Mouse (Mus musculus): ENCODE data around the gene Hyal2. TPM values are rescaled to one million over a fixed set of nuclear protein-coding genes. Genes with fewer than 3 reads are reported as not detected.

Gene Hyal2
- total and polyA plus RNA-seq, 3 experiments, result 40.2 to 43.6 (median 40.8) TPM

DNA sequence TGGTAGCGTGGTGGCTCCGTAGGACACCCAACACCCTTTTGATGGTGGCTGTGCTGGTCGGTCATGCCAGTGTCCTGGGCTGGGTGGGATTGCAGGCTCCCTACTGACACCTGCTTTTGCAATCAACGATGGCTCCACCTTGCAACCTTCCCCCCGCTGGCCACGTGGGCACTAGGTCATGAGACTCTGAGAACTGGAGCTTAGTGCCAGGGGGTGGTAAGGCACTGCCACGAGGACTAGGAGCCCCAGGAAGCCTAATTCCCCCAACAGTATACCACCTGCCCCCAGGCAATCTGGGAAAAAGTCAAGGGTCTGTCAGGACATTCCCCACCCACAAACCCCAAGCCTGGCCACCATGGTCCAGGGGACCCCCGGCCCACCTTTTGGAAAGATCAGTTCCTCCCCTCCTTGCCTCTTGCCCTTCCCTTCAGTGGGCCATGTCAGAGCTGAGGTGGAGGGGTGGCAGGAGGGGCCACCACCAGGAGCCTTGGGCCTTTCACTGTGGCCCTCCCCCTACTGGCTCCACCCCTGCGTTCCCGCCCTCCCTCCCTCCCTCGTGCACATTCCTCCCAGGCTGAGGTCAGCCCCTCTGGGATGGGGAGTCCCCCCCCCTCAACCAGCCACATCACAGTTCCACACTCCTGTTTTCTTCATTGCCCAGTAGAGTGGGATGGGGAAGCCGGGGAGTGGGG lies 41.1 kb downstream of the Hyal2 start, which contains the start of gene Sema3b:
Gene Sema3b, minus strand, starts transcription at position 489 of the 692 bp plus-strand sequence.
- no peak for DNase-seq
- Histone ChIP-seq H3K27ac (peak within 1 kb of the TSS; percentile 64), H3K36me3 (ENCODE audit: control insufficient read depth, insufficient read depth, low read length) (no peaks in the 10 kb centered on the region), H3K27me3 (ENCODE audit: control insufficient read depth, insufficient read depth, low read length) (no peaks in the 10 kb centered on the region), H3K9ac (ENCODE audit: low read depth, low read length) (peak within 1 kb of the TSS; percentile 38; the same call in 1 of the 2 replicates), H3K4me1 (ENCODE audit: control insufficient read depth, insufficient read depth, low read length) (peaks cover 13% of the 10 kb centered on the region), H3K79me2 (replicated peaks; ENCODE audit: control insufficient read depth, insufficient read depth, low read length) (no peaks in the 10 kb centered on the region), H3K4me3 (no peak within 1 kb of the TSS)
- 49% methylated on average over 12 of the region's 12 CpGs for WGBS
- intact Hi-C loops (cut with DNase I), result no loop called here
- no peak for TF ChIP-seq CTCF (IDR thresholded peaks at IDR 0.05)
- 0 out of 2 replicates have a peak, but pooled peaks have one; percentile 5 for TF ChIP-seq EP300 (IDR thresholded peaks at IDR 0.05; ENCODE audit: insufficient read depth, low read depth, low read length)

DNA sequence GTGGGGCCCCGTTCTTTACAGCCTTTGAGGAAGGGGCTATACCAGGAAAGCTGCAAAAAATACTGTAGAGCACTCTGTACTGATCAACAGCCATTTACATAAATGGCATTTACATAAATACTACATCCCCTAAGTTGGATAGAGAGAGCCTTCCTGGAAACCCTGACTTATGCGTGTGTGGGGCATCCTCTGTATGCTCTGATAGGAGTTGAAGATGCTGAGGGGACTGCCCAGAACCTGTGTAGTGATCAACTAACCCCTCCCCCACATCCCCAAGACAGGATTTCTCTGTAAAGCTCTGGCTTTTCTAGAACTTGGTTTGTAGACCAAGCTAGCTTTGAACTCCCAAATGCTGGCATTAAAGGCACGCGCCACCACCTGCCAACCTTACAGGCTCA lies 41.7 kb downstream of the Hyal2 start:
- H3K36me3 ChIP-seq (ENCODE audit: control insufficient read depth, insufficient read depth, low read length), result no peaks in the 10 kb centered on the region
- no peak for DNase-seq
- H3K4me3 ChIP-seq, result no peak overlapping the region
- no peaks in the 10 kb centered on the region for H3K27me3 ChIP-seq (ENCODE audit: control insufficient read depth, insufficient read depth, low read length)
- H3K27ac ChIP-seq, result no peak overlapping the region
- 74% methylated on average over 4 of the region's 4 CpGs for WGBS
- no peaks in the 10 kb centered on the region for H3K79me2 ChIP-seq (replicated peaks; ENCODE audit: control insufficient read depth, insufficient read depth, low read length)
- intact Hi-C loops (cut with DNase I), result no loop called here
- TF ChIP-seq POLR2A (IDR thresholded peaks at IDR 0.05; ENCODE audit: insufficient read depth, low read depth, low read length) (no peak), EP300 (IDR thresholded peaks at IDR 0.05; ENCODE audit: insufficient read depth, low read depth, low read length) (no peak), CTCF (IDR thresholded peaks at IDR 0.05) (no peak)
- peaks cover 13% of the 10 kb centered on the region for H3K4me1 ChIP-seq (ENCODE audit: control insufficient read depth, insufficient read depth, low read length)
- H3K9ac ChIP-seq (ENCODE audit: low read depth, low read length), result no peak overlapping the region

DNA sequence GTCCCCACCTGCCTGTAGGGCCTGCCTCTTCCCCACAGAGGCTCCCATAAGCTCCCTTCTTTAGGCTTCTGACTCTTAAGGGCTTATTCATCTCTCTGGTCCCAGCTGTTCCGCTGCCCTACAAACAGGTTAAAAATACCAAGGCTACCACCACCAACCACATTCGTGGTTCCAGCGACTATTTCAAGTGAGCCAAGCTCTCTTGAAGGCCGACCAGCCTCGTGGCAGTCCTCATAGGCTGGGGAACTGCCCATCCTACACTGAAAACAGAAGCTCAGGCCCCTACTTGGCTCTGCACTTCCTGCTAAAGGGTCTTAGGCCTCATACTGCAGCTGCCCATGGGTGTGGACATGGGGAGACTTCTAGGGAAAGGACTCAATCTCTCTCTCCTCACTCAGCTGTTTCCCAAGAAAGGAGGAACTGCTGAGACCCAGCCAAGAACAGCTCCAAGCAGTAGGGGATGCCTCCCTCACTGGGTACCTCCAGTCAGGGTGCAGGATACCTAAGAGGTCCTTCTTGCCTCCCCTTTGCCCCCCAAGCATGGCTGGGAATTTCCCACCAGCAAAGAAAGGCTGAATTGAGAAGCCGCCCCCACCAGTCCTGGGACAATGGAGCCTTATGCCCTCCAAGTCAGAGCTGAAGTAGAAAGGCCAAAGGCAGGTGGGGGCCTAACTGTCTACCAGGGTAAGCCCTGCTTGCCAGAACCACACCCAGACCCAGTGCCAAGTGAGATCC lies 43.9 kb downstream of the Hyal2 start:
- peak overlapping the region; percentile 69 for H3K9ac ChIP-seq (ENCODE audit: low read depth, low read length)
- peaks cover 13% of the 10 kb centered on the region for H3K4me1 ChIP-seq (ENCODE audit: control insufficient read depth, insufficient read depth, low read length)
- intact Hi-C loops (cut with DNase I), result loop anchor here (1.0 kb wide), 1 partner anchor 22 kb away; no protein-coding TSS in a partner anchor
- H3K79me2 ChIP-seq (replicated peaks; ENCODE audit: control insufficient read depth, insufficient read depth, low read length), result no peaks in the 10 kb centered on the region
- H3K27ac ChIP-seq, result peak overlapping the region; percentile 98
- peak overlapping the region; percentile 52; the same call in 1 of the 2 replicates for H3K4me3 ChIP-seq
- H3K27me3 ChIP-seq (ENCODE audit: control insufficient read depth, insufficient read depth, low read length), result no peaks in the 10 kb centered on the region
- peak in 1 of 2 experiments; percentile 76 for DNase-seq
- no peak for TF ChIP-seq EP300 (IDR thresholded peaks at IDR 0.05; ENCODE audit: insufficient read depth, low read depth, low read length)
- TF ChIP-seq CTCF (IDR thresholded peaks at IDR 0.05), result no peak
- no peaks in the 10 kb centered on the region for H3K36me3 ChIP-seq (ENCODE audit: control insufficient read depth, insufficient read depth, low read length)
- 33% methylated on average over 6 of the region's 6 CpGs for WGBS

DNA sequence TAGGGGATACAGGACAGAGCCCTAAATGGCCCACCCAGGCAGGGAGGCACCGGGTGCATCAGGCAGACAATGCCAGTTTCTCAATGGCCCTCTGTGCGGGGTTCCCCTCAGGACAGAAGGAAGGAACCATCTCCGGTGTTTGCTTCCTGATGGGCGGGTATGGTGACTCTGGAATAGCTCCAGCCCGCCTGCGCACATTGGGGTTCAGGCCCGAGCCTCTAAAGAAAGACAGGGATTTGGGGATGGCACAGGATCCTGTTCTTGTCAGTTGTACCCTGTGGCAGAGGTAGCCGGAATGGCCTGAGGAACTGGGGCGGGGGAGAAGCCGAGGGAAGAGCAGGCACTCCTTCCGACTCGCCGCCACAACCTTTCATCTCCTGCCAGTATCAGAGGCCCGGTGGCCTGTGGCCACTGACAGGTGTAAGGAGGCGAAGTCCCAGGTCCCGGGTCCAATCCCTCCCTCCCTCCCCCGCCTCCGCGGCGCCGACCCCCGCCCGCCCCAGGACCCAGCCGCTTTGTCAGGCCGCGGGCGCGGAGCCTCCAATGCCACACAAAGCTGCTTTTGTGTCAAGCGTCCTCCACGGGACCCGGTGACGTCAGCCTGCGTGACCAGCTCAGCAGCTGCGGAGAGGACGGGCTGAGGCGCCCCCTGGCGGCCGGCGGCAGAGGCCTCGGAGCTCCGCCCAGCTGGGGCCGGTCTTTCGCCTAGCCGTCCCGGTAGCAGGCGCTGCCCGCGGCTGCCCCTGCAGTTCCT lies 44.6 kb downstream of the Hyal2 start:
- intact Hi-C loops (cut with DNase I), result loop anchor here (1.0 kb wide), 1 partner anchor 21 kb away; no protein-coding TSS in a partner anchor

DNA sequence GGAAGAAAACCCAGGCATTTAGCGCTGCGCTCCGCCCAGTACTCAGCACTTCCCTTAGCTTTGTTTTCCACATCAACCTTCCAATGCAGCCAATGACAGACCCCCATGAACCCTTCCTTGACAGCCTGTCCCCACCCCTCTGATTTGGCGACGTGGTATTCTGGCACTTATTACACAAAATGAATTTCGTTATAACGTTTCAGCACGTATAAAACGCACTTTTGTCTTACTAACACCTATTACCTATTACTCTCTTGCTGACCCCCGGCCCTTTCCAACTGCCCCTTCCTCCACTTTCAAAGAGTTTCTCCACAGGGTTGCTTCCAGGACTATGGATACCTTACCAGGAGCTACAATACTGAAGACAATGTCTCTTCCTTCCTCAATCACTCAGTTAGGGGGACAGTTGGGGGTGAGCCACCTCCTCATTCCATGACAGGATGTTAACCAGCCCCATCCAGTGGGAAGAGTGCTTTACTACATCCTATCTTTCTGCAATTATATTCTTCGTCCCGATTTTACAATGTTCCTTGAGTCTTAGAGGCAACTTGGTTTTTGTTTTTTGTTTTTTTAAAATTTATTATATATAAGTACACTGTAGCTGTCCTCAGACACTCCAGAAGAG lies 45.3 kb downstream of the Hyal2 start:
- DNase-seq, result no peak
- Histone ChIP-seq H3K4me1 (ENCODE audit: control insufficient read depth, insufficient read depth, low read length) (peaks cover 18% of the 10 kb centered on the region), H3K36me3 (ENCODE audit: control insufficient read depth, insufficient read depth, low read length) (peaks cover 3% of the 10 kb centered on the region), H3K79me2 (replicated peaks; ENCODE audit: control insufficient read depth, insufficient read depth, low read length) (no peaks in the 10 kb centered on the region), H3K27ac (peak overlapping the region; percentile 98), H3K9ac (ENCODE audit: low read depth, low read length) (peak overlapping the region; percentile 37), H3K4me3 (peak overlapping the region; percentile 37), H3K27me3 (ENCODE audit: control insufficient read depth, insufficient read depth, low read length) (no peaks in the 10 kb centered on the region)
- intact Hi-C loops (cut with DNase I), result loop anchor here (1.0 kb wide), 1 partner anchor 20 kb away; no protein-coding TSS in a partner anchor
- TF ChIP-seq POLR2A (IDR thresholded peaks at IDR 0.05; ENCODE audit: insufficient read depth, low read depth, low read length), result 0 out of 2 replicates have a peak, but pooled peaks have one; percentile 4
- TF ChIP-seq EP300 (IDR thresholded peaks at IDR 0.05; ENCODE audit: insufficient read depth, low read depth, low read length), result peak; percentile 5; the same call in 1 of the 2 replicates
- TF ChIP-seq CTCF (IDR thresholded peaks at IDR 0.05), result peak; percentile 34
- WGBS, result 5% methylated on average over 12 of the region's 12 CpGs

More for the DNA sequence above, 44.6 kb downstream of the Hyal2 start:
- Histone ChIP-seq H3K27ac (peak overlapping the region; percentile 98), H3K4me3 (peak overlapping the region; percentile 52), H3K4me1 (ENCODE audit: control insufficient read depth, insufficient read depth, low read length) (peaks cover 13% of the 10 kb centered on the region), H3K27me3 (ENCODE audit: control insufficient read depth, insufficient read depth, low read length) (no peaks in the 10 kb centered on the region), H3K9ac (ENCODE audit: low read depth, low read length) (peak overlapping the region; percentile 69), H3K79me2 (replicated peaks; ENCODE audit: control insufficient read depth, insufficient read depth, low read length) (no peaks in the 10 kb centered on the region), H3K36me3 (ENCODE audit: control insufficient read depth, insufficient read depth, low read length) (no peaks in the 10 kb centered on the region)
- WGBS, result 3% methylated on average over 48 of the region's 48 CpGs
- peak; percentile 84 for TF ChIP-seq EP300 (IDR thresholded peaks at IDR 0.05; ENCODE audit: insufficient read depth, low read depth, low read length)
- peak; percentile 78; the same call in 1 of the 2 replicates for TF ChIP-seq POLR2A (IDR thresholded peaks at IDR 0.05; ENCODE audit: insufficient read depth, low read depth, low read length)
- peak; percentile 81 for TF ChIP-seq CTCF (IDR thresholded peaks at IDR 0.05)
- DNase-seq, result peak; percentile 99 to 100
